Mouse (Mus musculus): ENCODE measurements around the gene Fgf15.

- TF ChIP-seq CTCF (IDR thresholded peaks at IDR 0.05; ENCODE audit: extremely low read depth, insufficient read length, insufficient replicate concordance, low read depth, low read length) (no peak), POLR2A (IDR thresholded peaks at IDR 0.05; ENCODE audit: low read depth, low read length) (no peak)
These were observed 33.1 kb upstream of the Fgf15 start for GRCm38 (mm10) chr7:144863196-144863595.
